Comparison of ENCODE assay signal across 23 mouse cellular contexts in genomic region chr12:113525901-113526300, GRCm38 (mm10). TPM values are rescaled to one million over a fixed set of nuclear protein-coding genes. Genes with fewer than 3 reads are reported as not detected.
"Had no signal": no experiment of that assay in that cellular context is flagged by ENCODE, and none has a peak within 500 bp of the region (broad histone marks: within the 10 kb centered on the region; RNA-seq: fewer than 3 reads in every experiment).

No protein-coding gene starts in this region.

- H3K27ac ChIP-seq: neural tube, embryonic 12.5 days; neural tube, embryonic 13.5 days; neural tube, embryonic 15.5 days; stomach, embryonic 15.5 days; stomach, postnatal 0 days had no signal

- DNase-seq: retina, postnatal 1 day; right cerebral cortex, adult 18-20 months; right cerebral cortex, postnatal 14 days; right cerebral cortex, postnatal 4 days; spleen, adult 18-20 months; thymus, adult 18-20 months; thymus, adult 2 months; thymus, postnatal 14 days; thymus, postnatal 25 days; thymus, postnatal 36 days; thymus, postnatal 4 days had no signal

- H3K9me3 ChIP-seq: stomach, embryonic 15.5 days had no signal

- H3K4me1 ChIP-seq: neural tube, embryonic 12.5 days; neural tube, embryonic 13.5 days; neural tube, embryonic 15.5 days; stomach, embryonic 15.5 days had no signal

- H3K27me3 ChIP-seq: neural tube, embryonic 12.5 days; neural tube, embryonic 13.5 days; neural tube, embryonic 15.5 days; stomach, embryonic 15.5 days had no signal

- H3K4me3 ChIP-seq: neural tube, embryonic 12.5 days; neural tube, embryonic 13.5 days; neural tube, embryonic 15.5 days; stomach, embryonic 15.5 days had no signal

- H3K36me3 ChIP-seq: neural tube, embryonic 12.5 days; neural tube, embryonic 13.5 days; neural tube, embryonic 15.5 days; stomach, embryonic 15.5 days had no signal

- H3K9ac ChIP-seq: neural tube, embryonic 12.5 days; neural tube, embryonic 13.5 days; neural tube, embryonic 15.5 days; stomach, embryonic 15.5 days had no signal

RNA-seq across cellular contexts. Expression of gene Adam6a, which starts 17.8 kb away (rescaled TPM):
- total RNA-seq: neutrophil, adult 5-6 weeks had no signal
- polyA plus RNA-seq: neural tube, embryonic 12.5 days; neural tube, embryonic 13.5 days; neural tube, embryonic 14.5 days; neural tube, embryonic 15.5 days; small intestine, adult 2 months; stomach, embryonic 14.5 days; stomach, embryonic 15.5 days; stomach, embryonic 16.5 days; stomach, postnatal 0 days; thymus, adult 2 months; thymus, postnatal 0 days; urinary bladder, adult 2 months had no signal

RNA-seq across cellular contexts. Expression of gene Adam6b, which starts 36.6 kb away (rescaled TPM):
- polyA plus RNA-seq: neural tube, embryonic 12.5 days; neural tube, embryonic 13.5 days; neural tube, embryonic 14.5 days; neural tube, embryonic 15.5 days; small intestine, adult 2 months; stomach, embryonic 14.5 days; stomach, embryonic 15.5 days; stomach, embryonic 16.5 days; stomach, postnatal 0 days; thymus, postnatal 0 days; urinary bladder, adult 2 months had no signal
